Mouse (Mus musculus): ENCODE measurements around the gene Mras. TPM values are rescaled to one million over a fixed set of nuclear protein-coding genes. Genes with fewer than 3 reads are reported as not detected.

Gene Mras
- polyA plus RNA-seq, 1 experiment from 2014 or later: 10.2 TPM

GRCm38 (mm10) chr9:99389506-99389905 lies 47.7 kb downstream of the Mras start:
- Histone ChIP-seq H3K27me3 (ENCODE audit: control insufficient read depth, insufficient read depth, low read length) (no peaks in the 10 kb centered on the region), H3K9ac (ENCODE audit: low read length) (no peak overlapping the region), H3K36me3 (ENCODE audit: control insufficient read depth, insufficient read depth, low read length) (no peaks in the 10 kb centered on the region), H3K27ac (replicated peaks) (no peak overlapping the region), H3K4me3 (ENCODE audit: low read depth, low read length) (no peak overlapping the region), H3K9me3 (ENCODE audit: control insufficient read depth, low read length) (no peaks in the 10 kb centered on the region), H3K4me1 (replicated peaks; ENCODE audit: control insufficient read depth, insufficient read depth) (no peaks in the 10 kb centered on the region), H3K4me2 (replicated peaks; ENCODE audit: low read depth) (no peak overlapping the region)
- 58% methylated on average over 8 of the region's 8 CpGs for WGBS
- DNase-seq (ENCODE audit: low spot score): peak; percentile 48
- peak; percentile 63; the same call in 1 of the 2 replicates for ATAC-seq (ENCODE audit: low FRiP score, low TSS enrichment)
- TF ChIP-seq EP300 (optimal IDR thresholded peaks at IDR 0.05) (no peak), CTCF (IDR thresholded peaks at IDR 0.05; ENCODE audit: low read depth) (no peak)

DNA sequence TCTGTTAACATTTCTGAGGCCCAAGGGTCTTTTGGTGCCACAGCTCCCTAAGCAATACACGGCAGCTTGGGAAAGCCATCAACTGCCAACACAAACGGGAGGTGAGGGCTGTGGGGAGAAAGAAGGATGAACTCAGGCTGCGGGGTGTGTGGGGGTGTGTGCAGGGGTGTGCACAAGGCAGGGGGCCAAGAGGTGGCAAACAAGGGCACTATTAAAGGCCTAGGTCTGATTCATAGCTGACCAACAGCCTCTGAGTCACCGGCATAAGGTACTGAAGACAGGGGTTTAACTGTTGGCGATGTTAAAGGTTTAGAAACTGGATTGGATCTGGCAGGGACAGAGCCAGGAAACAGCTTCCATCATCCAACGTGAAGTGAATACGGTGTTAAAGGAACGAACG lies 48.3 kb downstream of the Mras start:
- Histone ChIP-seq H3K36me3 (ENCODE audit: control insufficient read depth, insufficient read depth, low read length) (no peaks in the 10 kb centered on the region), H3K4me2 (replicated peaks; ENCODE audit: low read depth) (no peak overlapping the region), H3K27ac (replicated peaks) (no peak overlapping the region)

GRCm38 (mm10) chr9:99388078-99388477 lies 49.1 kb downstream of the Mras start:
- ATAC-seq (ENCODE audit: low FRiP score, low TSS enrichment): no peak
- Histone ChIP-seq H3K27me3 (ENCODE audit: control insufficient read depth, insufficient read depth, low read length) (no peaks in the 10 kb centered on the region), H3K36me3 (ENCODE audit: control insufficient read depth, insufficient read depth, low read length) (no peaks in the 10 kb centered on the region), H3K9me3 (ENCODE audit: control insufficient read depth, low read length) (no peaks in the 10 kb centered on the region), H3K4me2 (replicated peaks; ENCODE audit: low read depth) (no peak overlapping the region), H3K9ac (ENCODE audit: low read length) (no peak overlapping the region), H3K4me3 (ENCODE audit: low read depth, low read length) (no peak overlapping the region), H3K4me1 (replicated peaks; ENCODE audit: control insufficient read depth, insufficient read depth) (no peaks in the 10 kb centered on the region; the same call in 1 of the 2 replicates), H3K27ac (replicated peaks) (no peak overlapping the region)
- no peak for DNase-seq (ENCODE audit: low spot score)
- TF ChIP-seq CTCF (IDR thresholded peaks at IDR 0.05; ENCODE audit: low read depth): no peak
- WGBS: 73% methylated on average over 5 of the region's 5 CpGs

More for the DNA sequence above, 48.3 kb downstream of the Mras start:
- H3K4me3 ChIP-seq (ENCODE audit: low read depth, low read length): no peak overlapping the region
- no peak for DNase-seq (ENCODE audit: low spot score)
- no peaks in the 10 kb centered on the region; the same call in 1 of the 2 replicates for H3K4me1 ChIP-seq (replicated peaks; ENCODE audit: control insufficient read depth, insufficient read depth)
- no peak for TF ChIP-seq CTCF (IDR thresholded peaks at IDR 0.05; ENCODE audit: low read depth)
- no peak for TF ChIP-seq EP300 (optimal IDR thresholded peaks at IDR 0.05)
- H3K9ac ChIP-seq (ENCODE audit: low read length): no peak overlapping the region
- H3K9me3 ChIP-seq (ENCODE audit: control insufficient read depth, low read length): no peaks in the 10 kb centered on the region
- WGBS: 66% methylated on average over 9 of the region's 9 CpGs
- ATAC-seq (ENCODE audit: low FRiP score, low TSS enrichment): no peak
- no peaks in the 10 kb centered on the region for H3K27me3 ChIP-seq (ENCODE audit: control insufficient read depth, insufficient read depth, low read length)

GRCm38 (mm10) chr9:99382556-99382955 lies 54.6 kb downstream of the Mras start:
- WGBS: 69% methylated on average over 9 of the region's 9 CpGs
- Histone ChIP-seq H3K4me1 (replicated peaks; ENCODE audit: control insufficient read depth, insufficient read depth) (no peaks in the 10 kb centered on the region; the same call in 1 of the 2 replicates), H3K4me2 (replicated peaks; ENCODE audit: low read depth) (no peak overlapping the region), H3K27me3 (ENCODE audit: control insufficient read depth, insufficient read depth, low read length) (no peaks in the 10 kb centered on the region), H3K9ac (ENCODE audit: low read length) (no peak overlapping the region), H3K36me3 (ENCODE audit: control insufficient read depth, insufficient read depth, low read length) (no peaks in the 10 kb centered on the region), H3K27ac (replicated peaks) (no peak overlapping the region), H3K4me3 (ENCODE audit: low read depth, low read length) (no peak overlapping the region), H3K9me3 (ENCODE audit: control insufficient read depth, low read length) (no peaks in the 10 kb centered on the region)
- no peak for ATAC-seq (ENCODE audit: low FRiP score, low TSS enrichment)
- DNase-seq (ENCODE audit: low spot score): no peak
- TF ChIP-seq EP300 (optimal IDR thresholded peaks at IDR 0.05) (no peak), CTCF (IDR thresholded peaks at IDR 0.05; ENCODE audit: low read depth) (no peak)

DNA sequence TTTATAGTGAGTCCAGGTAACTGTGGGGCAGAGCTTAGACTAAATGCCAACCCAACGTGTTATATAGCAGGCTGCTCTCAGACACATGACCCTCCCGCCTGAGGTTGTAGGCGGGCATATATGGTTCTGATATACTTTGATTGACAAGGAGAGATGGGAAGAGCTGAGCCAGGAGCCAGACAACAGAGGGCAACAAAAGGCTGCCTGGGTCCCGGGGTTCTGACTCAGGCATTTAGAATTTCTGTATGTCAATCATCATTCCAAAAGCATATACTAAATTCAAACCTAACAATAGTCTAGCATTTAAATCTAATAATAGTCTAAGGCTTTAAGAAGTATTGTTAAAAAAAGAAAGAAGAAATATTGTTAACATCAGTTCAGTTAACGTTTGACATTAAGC lies 58.0 kb downstream of the Mras start:
- ATAC-seq (ENCODE audit: low FRiP score, low TSS enrichment) (no peak), DNase-seq (ENCODE audit: low spot score) (no peak)
- Histone ChIP-seq H3K4me3 (ENCODE audit: low read depth, low read length) (no peak overlapping the region), H3K4me2 (replicated peaks; ENCODE audit: low read depth) (no peak overlapping the region), H3K27me3 (ENCODE audit: control insufficient read depth, insufficient read depth, low read length) (no peaks in the 10 kb centered on the region), H3K9me3 (ENCODE audit: control insufficient read depth, low read length) (no peaks in the 10 kb centered on the region), H3K36me3 (ENCODE audit: control insufficient read depth, insufficient read depth, low read length) (no peaks in the 10 kb centered on the region), H3K27ac (replicated peaks) (no peak overlapping the region), H3K4me1 (replicated peaks; ENCODE audit: control insufficient read depth, insufficient read depth) (no peaks in the 10 kb centered on the region; the same call in 1 of the 2 replicates), H3K9ac (ENCODE audit: low read length) (no peak overlapping the region)
- 58% methylated on average over 5 of the region's 5 CpGs for WGBS
- TF ChIP-seq CTCF (IDR thresholded peaks at IDR 0.05; ENCODE audit: low read depth): no peak
- TF ChIP-seq EP300 (optimal IDR thresholded peaks at IDR 0.05): no peak

GRCm38 (mm10) chr9:99376591-99377418 lies 60.4 kb downstream of the Mras start:
- ATAC-seq (ENCODE audit: low FRiP score, low TSS enrichment): no peak
- no peaks in the 10 kb centered on the region for H3K27me3 ChIP-seq (ENCODE audit: control insufficient read depth, insufficient read depth, low read length)
- H3K9me3 ChIP-seq (ENCODE audit: control insufficient read depth, low read length): no peaks in the 10 kb centered on the region
- no peaks in the 10 kb centered on the region for H3K4me1 ChIP-seq (replicated peaks; ENCODE audit: control insufficient read depth, insufficient read depth)
- H3K9ac ChIP-seq (ENCODE audit: low read length): no peak overlapping the region
- TF ChIP-seq EP300 (optimal IDR thresholded peaks at IDR 0.05): no peak
- TF ChIP-seq CTCF (IDR thresholded peaks at IDR 0.05; ENCODE audit: low read depth): peak; percentile 89
- WGBS: 8% methylated on average over 14 of the region's 14 CpGs
- H3K4me3 ChIP-seq (ENCODE audit: low read depth, low read length): no peak overlapping the region
- H3K4me2 ChIP-seq (replicated peaks; ENCODE audit: low read depth): no peak overlapping the region
- no peaks in the 10 kb centered on the region for H3K36me3 ChIP-seq (ENCODE audit: control insufficient read depth, insufficient read depth, low read length)
- H3K27ac ChIP-seq (replicated peaks): no peak overlapping the region
- DNase-seq (ENCODE audit: low spot score): no peak
